In the genomic region with DNA sequence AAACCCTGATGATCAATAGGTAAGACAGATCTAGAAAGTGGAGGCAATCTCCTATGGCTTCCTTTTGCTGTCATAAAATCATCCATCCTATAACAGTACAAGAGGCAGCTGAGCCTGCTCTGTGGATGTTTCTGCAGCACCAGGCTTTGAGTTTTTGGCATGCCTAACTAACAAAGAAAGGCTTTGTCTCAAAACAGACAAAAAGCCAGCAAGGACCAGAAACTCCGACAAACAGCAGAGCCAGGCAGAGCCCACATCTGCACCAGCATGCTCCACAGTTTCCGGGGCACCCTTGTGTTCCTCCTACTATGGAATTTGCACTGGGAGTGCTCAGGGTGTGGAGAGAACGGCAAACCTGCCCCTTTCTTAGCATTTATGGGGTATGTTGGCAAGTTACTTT, we compare ENCODE assay signal across 11 mouse cellular contexts. TPM values are rescaled to one million over a fixed set of nuclear protein-coding genes. Genes with fewer than 3 reads are reported as not detected.
DNase-seq lines count a peak whose midpoint lies in the region; ATAC-seq and TF ChIP-seq lines count a peak whose summit lies in the region.
"Had no signal": no experiment of that assay in that cellular context is flagged by ENCODE, and none has a peak within 500 bp of the region (broad histone marks: within the 10 kb centered on the region; RNA-seq: fewer than 3 reads in every experiment).

No protein-coding gene starts in this region.

- no peak for TF ChIP-seq CTCF in midbrain, postnatal 0 days (IDR thresholded peaks at IDR 0.05)

- no peaks in the 10 kb centered on the region for H3K27me3 ChIP-seq in hindbrain, embryonic 13.5 days
- no peaks in the 10 kb centered on the region for H3K27me3 ChIP-seq in midbrain, postnatal 0 days (ENCODE audit: insufficient read depth, low read length)

- no peak overlapping the region for H3K4me3 ChIP-seq in brown adipose tissue, adult 24 weeks (ENCODE audit: insufficient read depth, low read depth, low read length)
- no peak overlapping the region for H3K4me3 ChIP-seq in hindbrain, embryonic 13.5 days
- H3K4me3 ChIP-seq in midbrain, postnatal 0 days (ENCODE audit: low read depth, low read length): no peak overlapping the region
- H3K4me3 ChIP-seq: heart, embryonic 10.5 days had no signal

- DNase-seq in layer of hippocampus, adult 11-12 months (ENCODE audit: low spot score): peak; percentile 15
- no peak for DNase-seq in layer of hippocampus, adult 9-10 months (ENCODE audit: low spot score)
- DNase-seq in midbrain, postnatal 0 days (ENCODE audit: low spot score): peak; percentile 14
- no peak for DNase-seq in adrenal gland, postnatal 36 days
- no peak for DNase-seq in T-cell, adult 2 months (ENCODE audit: low spot score)
- DNase-seq: cerebellum, adult 11-12 months; lung, postnatal 36 days had no signal

- H3K4me2 ChIP-seq in hindbrain, embryonic 13.5 days: no peak overlapping the region
- H3K4me2 ChIP-seq in midbrain, postnatal 0 days (ENCODE audit: low read depth, low read length, poor library complexity, severe bottlenecking): no peak overlapping the region

- no peaks in the 10 kb centered on the region for H3K4me1 ChIP-seq in brown adipose tissue, adult 24 weeks (ENCODE audit: control insufficient read depth, insufficient read depth, insufficient read length, low read length)
- peaks cover 17% of the 10 kb centered on the region for H3K4me1 ChIP-seq in hindbrain, embryonic 13.5 days (replicated peaks)
- H3K4me1 ChIP-seq in midbrain, postnatal 0 days (ENCODE audit: insufficient read depth, low read length): no peaks in the 10 kb centered on the region

- no peaks in the 10 kb centered on the region for H3K36me3 ChIP-seq in hindbrain, embryonic 13.5 days
- no peaks in the 10 kb centered on the region for H3K36me3 ChIP-seq in midbrain, postnatal 0 days (ENCODE audit: insufficient read depth, low read length)
- H3K36me3 ChIP-seq: heart, embryonic 10.5 days had no signal

- H3K27ac ChIP-seq in brown adipose tissue, adult 24 weeks (replicated peaks; ENCODE audit: low read depth, low read length): 0 out of 2 replicates have a peak overlapping the region, but pooled peaks have one; percentile 2
- H3K27ac ChIP-seq in hindbrain, embryonic 13.5 days: peak overlapping the region; percentile 61
- no peak overlapping the region; the same call in 1 of the 2 replicates for H3K27ac ChIP-seq in midbrain, postnatal 0 days (ENCODE audit: low read depth, low read length)
- H3K27ac ChIP-seq: heart, embryonic 10.5 days had no signal

- ATAC-seq in hindbrain, embryonic 13.5 days (ENCODE audit: low FRiP score): no peak
- ATAC-seq in midbrain, postnatal 0 days (ENCODE audit: low FRiP score): no peak
- ATAC-seq in megakaryocyte-erythroid progenitor cell, adult 5-6 weeks (replicated peaks; ENCODE audit: low FRiP score, low TSS enrichment, poor library complexity, severe bottlenecking): no peak

- 9% methylated on average over 3 of the region's 3 CpGs for WGBS in hindbrain, embryonic 13.5 days
- 12% methylated on average over 3 of the region's 3 CpGs for WGBS in midbrain, postnatal 0 days

- H3K9me3 ChIP-seq in hindbrain, embryonic 13.5 days: no peaks in the 10 kb centered on the region
- no peaks in the 10 kb centered on the region for H3K9me3 ChIP-seq in midbrain, postnatal 0 days (ENCODE audit: low read length)
- H3K9me3 ChIP-seq: heart, embryonic 10.5 days had no signal

- no peak overlapping the region for H3K9ac ChIP-seq in hindbrain, embryonic 13.5 days
- H3K9ac ChIP-seq in midbrain, postnatal 0 days (replicated peaks; ENCODE audit: low read length, poor library complexity, severe bottlenecking): no peak overlapping the region

RNA-seq across cellular contexts. Expression of gene Cnot2, which starts 47.0 kb away (rescaled TPM):
- 26.8 and 29.8 TPM in 2 replicates for polyA plus RNA-seq in brown adipose tissue, adult 24 weeks (2012; ENCODE audit: insufficient read depth, insufficient read length, missing spikeins)
- polyA plus RNA-seq in hindbrain, embryonic 13.5 days (2015; fragmentation: Nextera tagmentation; extraction: Ambion mirVana): 98.2 and 104 TPM in 2 replicates
- total RNA-seq in midbrain, postnatal 0 days (2014; rRNA removed): 80.2 and 83.1 TPM in 2 replicates
- 62.4 and 65.5 TPM in 2 replicates for polyA plus RNA-seq in midbrain, postnatal 0 days (2015; fragmentation: Nextera tagmentation; extraction: Ambion mirVana)
- 10 to 100 TPM; 75.6 to 77.0 TPM for total RNA-seq in adrenal gland, postnatal 36 days (2021)
- 90.8 and 94.5 TPM in 2 replicates for total RNA-seq in megakaryocyte-erythroid progenitor cell, adult 5-6 weeks (2014; fragmentation: Nextera tagmentation)
- 122 and 139 TPM in 2 replicates for total RNA-seq in megakaryocyte-erythroid progenitor cell, adult 5-6 weeks (2017)

Comparison
In these comparisons a context has a peak if more than half of its experiments do, and no peak if none do; other contexts are left out.
1. DNase-seq: peak in layer of hippocampus, adult 11-12 months (single experiment) and midbrain, postnatal 0 days (single experiment); none in layer of hippocampus, adult 9-10 months (single experiment), adrenal gland, postnatal 36 days (0 of 2) and T-cell, adult 2 months (single experiment).